Mouse (Mus musculus) neural tube, embryonic 13.5 days (tissue): ENCODE results near the gene Rft1. TPM values are rescaled to one million over a fixed set of nuclear protein-coding genes. Genes with fewer than 3 reads are reported as not detected.

Source experiments
- ATAC-seq: fragments of 200-750 bp; cut with Nextera tagmentation; 2 replicates; pipeline ENCODE4 v1.8.0; 2017; ENCODE audit warnings: low read depth, mild to moderate bottlenecking, moderate TSS enrichment, moderate library complexity
- H3K27ac ChIP-seq: fragments of 300-500 bp; sonication (generic); replicated peaks from 2 replicates; pipeline ENCODE4 v1.5.1; 2015; ENCODE audit warnings: moderate library complexity, mild to moderate bottlenecking, inconsistent platforms
- H3K27me3 ChIP-seq: fragments of 300-500 bp; sonication (generic); 2 replicates; pipeline ENCODE4 v1.6.1; 2015; ENCODE audit warnings: mild to moderate bottlenecking, inconsistent platforms
- H3K36me3 ChIP-seq: fragments of 300-500 bp; sonication (generic); 2 replicates; pipeline ENCODE4 v1.6.1; 2015; ENCODE audit warnings: mild to moderate bottlenecking, inconsistent platforms
- H3K4me1 ChIP-seq: fragments of 300-500 bp; sonication (generic); replicated peaks from 2 replicates; pipeline ENCODE4 v1.6.1; 2015; ENCODE audit warnings: inconsistent platforms
- H3K4me2 ChIP-seq: fragments of 300-500 bp; sonication (generic); 2 replicates; pipeline ENCODE4 v1.6.1; 2015; ENCODE audit warnings: inconsistent platforms, mild to moderate bottlenecking, moderate library complexity
- H3K4me3 ChIP-seq: fragments of 300-500 bp; sonication (generic); 2 replicates; pipeline ENCODE4 v1.5.1; 2015; ENCODE audit warnings: mild to moderate bottlenecking, inconsistent platforms
- H3K9ac ChIP-seq: fragments of 300-500 bp; sonication (generic); 2 replicates; pipeline ENCODE4 v1.6.1; 2015; ENCODE audit warnings: moderate library complexity, mild to moderate bottlenecking, inconsistent platforms
- H3K9me3 ChIP-seq: fragments of 300-500 bp; sonication (generic); 2 replicates; pipeline ENCODE4 v1.6.1; 2016; ENCODE audit warnings: inconsistent platforms
- WGBS: fragments of 180-500 bp; shearing (Covaris S2); methylation state at CpG from one replicate; pipeline ENCODE4 v1.1.7; 2015; 5-methylcytosine and 5-hydroxymethylcytosine counted together
- polyA plus RNA-seq: library from polyadenylated mRNA; unstranded; fragments of >200 nt; fragmentation: Nextera tagmentation; extraction: Ambion mirVana; gene quantifications from 2 replicates; pipeline ENCODE4 v1.2.1, GENCODE M21; 2015

The Rft1 gene
- polyA plus RNA-seq, 1 experiment from 2014 or later: 9.9 TPM

GRCm38 (mm10) chr14:30654691-30655228 is 600 bp downstream of the Rft1 start:
- Histone ChIP-seq H3K27me3 (no peaks in the 10 kb centered on the region), H3K27ac (peak overlapping the region; percentile 89; the same call in 1 of the 2 replicates), H3K4me2 (peak overlapping the region; percentile 72), H3K9ac (peak overlapping the region; percentile 99), H3K9me3 (no peaks in the 10 kb centered on the region), H3K4me1 (peaks cover 21% of the 10 kb centered on the region), H3K4me3 (peak overlapping the region; percentile 97), H3K36me3 (0 out of 2 replicates have a peak, but pooled peaks cover 3% of the 10 kb centered on the region)
- 42% methylated on average over 4 of the region's 4 CpGs for WGBS
- no peak for ATAC-seq

GRCm38 (mm10) chr14:30655531-30655930 is 1.4 kb downstream of the Rft1 start:
- no peak overlapping the region for H3K27ac ChIP-seq
- no peak overlapping the region for H3K9ac ChIP-seq
- 0 out of 2 replicates have a peak, but pooled peaks cover 6% of the 10 kb centered on the region for H3K36me3 ChIP-seq
- 93% methylated on average over 1 of the region's 1 CpGs for WGBS
- ATAC-seq: no peak
- H3K9me3 ChIP-seq: no peaks in the 10 kb centered on the region
- H3K4me1 ChIP-seq: peaks cover 21% of the 10 kb centered on the region
- no peak overlapping the region for H3K4me2 ChIP-seq
- H3K27me3 ChIP-seq: no peaks in the 10 kb centered on the region
- no peak overlapping the region for H3K4me3 ChIP-seq

GRCm38 (mm10) chr14:30666061-30666460 is 11.9 kb downstream of the Rft1 start:
- Histone ChIP-seq H3K4me3 (no peak overlapping the region), H3K36me3 (peaks cover 84% of the 10 kb centered on the region), H3K4me1 (no peaks in the 10 kb centered on the region), H3K27me3 (no peaks in the 10 kb centered on the region), H3K9me3 (no peaks in the 10 kb centered on the region), H3K9ac (no peak overlapping the region), H3K4me2 (no peak overlapping the region), H3K27ac (no peak overlapping the region)
- no peak for ATAC-seq
- WGBS: 80% methylated on average over 3 of the region's 3 CpGs

GRCm38 (mm10) chr14:30666604-30667003 is 12.4 kb downstream of the Rft1 start:
- no peak for ATAC-seq
- H3K27me3 ChIP-seq: no peaks in the 10 kb centered on the region
- no peaks in the 10 kb centered on the region for H3K4me1 ChIP-seq
- H3K36me3 ChIP-seq: peaks cover 79% of the 10 kb centered on the region
- 92% methylated on average over 4 of the region's 4 CpGs for WGBS
- H3K4me3 ChIP-seq: no peak overlapping the region
- H3K9me3 ChIP-seq: no peaks in the 10 kb centered on the region
- no peak overlapping the region for H3K4me2 ChIP-seq
- H3K27ac ChIP-seq: no peak overlapping the region
- no peak overlapping the region for H3K9ac ChIP-seq

GRCm38 (mm10) chr14:30670161-30670560 is 16.0 kb downstream of the Rft1 start:
- no peak overlapping the region for H3K4me2 ChIP-seq
- no peaks in the 10 kb centered on the region for H3K9me3 ChIP-seq
- WGBS: 95% methylated on average over 6 of the region's 6 CpGs
- H3K9ac ChIP-seq: no peak overlapping the region
- no peak overlapping the region for H3K4me3 ChIP-seq
- peaks cover 67% of the 10 kb centered on the region for H3K36me3 ChIP-seq
- no peaks in the 10 kb centered on the region for H3K27me3 ChIP-seq
- H3K4me1 ChIP-seq: no peaks in the 10 kb centered on the region
- no peak for ATAC-seq
- no peak overlapping the region for H3K27ac ChIP-seq

- Histone ChIP-seq H3K27me3 (no peaks in the 10 kb centered on the region), H3K4me1 (no peaks in the 10 kb centered on the region), H3K4me2 (no peak overlapping the region), H3K27ac (no peak overlapping the region), H3K9me3 (no peaks in the 10 kb centered on the region), H3K9ac (no peak overlapping the region), H3K36me3 (peaks cover 63% of the 10 kb centered on the region), H3K4me3 (no peak overlapping the region)
- ATAC-seq: no peak
- WGBS: 77% methylated on average over 15 of the region's 15 CpGs
These were observed 17.2 kb downstream of the Rft1 start for GRCm38 (mm10) chr14:30671095-30671985.

GRCm38 (mm10) chr14:30671986-30672312 is 17.8 kb downstream of the Rft1 start:
- H3K4me1 ChIP-seq: no peaks in the 10 kb centered on the region
- H3K9ac ChIP-seq: no peak overlapping the region
- H3K27ac ChIP-seq: no peak overlapping the region
- 14% methylated on average over 3 of the region's 3 CpGs for WGBS
- no peak overlapping the region for H3K4me3 ChIP-seq
- peak; percentile 90 for ATAC-seq
- no peak overlapping the region for H3K4me2 ChIP-seq
- H3K27me3 ChIP-seq: no peaks in the 10 kb centered on the region
- H3K9me3 ChIP-seq: no peaks in the 10 kb centered on the region
- H3K36me3 ChIP-seq: peaks cover 64% of the 10 kb centered on the region

GRCm38 (mm10) chr14:30674947-30675346 is 20.8 kb downstream of the Rft1 start:
- Histone ChIP-seq H3K27me3 (no peaks in the 10 kb centered on the region), H3K4me2 (no peak overlapping the region), H3K9ac (no peak overlapping the region), H3K36me3 (peaks cover 64% of the 10 kb centered on the region), H3K9me3 (no peaks in the 10 kb centered on the region), H3K27ac (no peak overlapping the region), H3K4me1 (no peaks in the 10 kb centered on the region), H3K4me3 (no peak overlapping the region)
- no peak for ATAC-seq
- WGBS: 76% methylated on average over 6 of the region's 6 CpGs

GRCm38 (mm10) chr14:30682131-30682530 is 28.0 kb downstream of the Rft1 start:
- peaks cover 74% of the 10 kb centered on the region for H3K36me3 ChIP-seq
- ATAC-seq: no peak
- 85% methylated on average over 3 of the region's 3 CpGs for WGBS

GRCm38 (mm10) chr14:30690685-30691084 is 36.5 kb downstream of the Rft1 start:
- Histone ChIP-seq H3K9me3 (no peaks in the 10 kb centered on the region), H3K4me2 (no peak overlapping the region), H3K4me1 (peaks cover 8% of the 10 kb centered on the region; the same call in 1 of the 2 replicates), H3K27me3 (no peaks in the 10 kb centered on the region), H3K4me3 (no peak overlapping the region), H3K9ac (no peak overlapping the region), H3K36me3 (peaks cover 28% of the 10 kb centered on the region), H3K27ac (no peak overlapping the region)
- no peak for ATAC-seq
- 87% methylated on average over 3 of the region's 3 CpGs for WGBS

More at GRCm38 (mm10) chr14:30682131-30682530, 28.0 kb downstream of the Rft1 start:
- H3K4me2 ChIP-seq: no peak overlapping the region
- no peak overlapping the region for H3K27ac ChIP-seq
- no peak overlapping the region for H3K9ac ChIP-seq
- no peaks in the 10 kb centered on the region for H3K4me1 ChIP-seq
- H3K4me3 ChIP-seq: no peak overlapping the region
- no peaks in the 10 kb centered on the region for H3K9me3 ChIP-seq
- H3K27me3 ChIP-seq: no peaks in the 10 kb centered on the region

- no peak for ATAC-seq
- Histone ChIP-seq H3K4me3 (no peak overlapping the region), H3K27me3 (no peaks in the 10 kb centered on the region), H3K9ac (no peak overlapping the region), H3K36me3 (peaks cover 21% of the 10 kb centered on the region), H3K4me2 (no peak overlapping the region), H3K4me1 (peaks cover 11% of the 10 kb centered on the region), H3K9me3 (no peaks in the 10 kb centered on the region), H3K27ac (no peak overlapping the region)
- WGBS: 81% methylated on average over 6 of the region's 6 CpGs
These were observed 38.3 kb downstream of the Rft1 start for GRCm38 (mm10) chr14:30692439-30692838.

GRCm38 (mm10) chr14:30694786-30695185 is 40.6 kb downstream of the Rft1 start:
- Histone ChIP-seq H3K9ac (no peak overlapping the region), H3K4me1 (peaks cover 19% of the 10 kb centered on the region), H3K27ac (no peak overlapping the region), H3K4me2 (no peak overlapping the region), H3K36me3 (peaks cover 16% of the 10 kb centered on the region), H3K4me3 (no peak overlapping the region), H3K9me3 (no peaks in the 10 kb centered on the region), H3K27me3 (no peaks in the 10 kb centered on the region)
- WGBS: 86% methylated on average over 2 of the region's 2 CpGs
- ATAC-seq: no peak
